Mouse (Mus musculus): ENCODE measurements around the gene Slco3a1. TPM values are rescaled to one million over a fixed set of nuclear protein-coding genes. Genes with fewer than 3 reads are reported as not detected.
A peak's percentile ranks its signal among the peaks of the same experiment; 100 is the strongest.

Gene Slco3a1
- total RNA-seq, 2 experiments from 2014 or later = 57.4 to 63.1 TPM

DNA sequence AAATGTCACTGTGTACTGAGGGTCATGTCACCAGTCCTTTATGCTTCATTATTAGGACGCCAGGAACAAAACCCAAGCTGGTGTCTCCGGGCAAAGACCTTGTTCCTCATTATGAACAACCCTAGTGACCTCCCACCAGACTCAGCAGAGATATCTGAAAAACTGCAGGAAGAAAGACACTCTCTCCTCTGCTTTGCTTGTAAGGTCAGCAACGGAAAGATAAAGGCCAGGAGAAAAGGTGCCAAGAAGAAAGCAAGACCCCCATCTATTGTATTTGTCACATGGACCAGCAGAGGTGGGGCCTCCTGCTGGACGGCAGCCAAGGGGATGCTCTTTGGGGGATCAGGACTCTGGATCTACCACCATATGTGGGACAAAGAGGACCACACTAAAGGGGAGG is 243.0 kb downstream of the Slco3a1 start:
- intact Hi-C loops (cut with DNase I) = no loop called here

DNA sequence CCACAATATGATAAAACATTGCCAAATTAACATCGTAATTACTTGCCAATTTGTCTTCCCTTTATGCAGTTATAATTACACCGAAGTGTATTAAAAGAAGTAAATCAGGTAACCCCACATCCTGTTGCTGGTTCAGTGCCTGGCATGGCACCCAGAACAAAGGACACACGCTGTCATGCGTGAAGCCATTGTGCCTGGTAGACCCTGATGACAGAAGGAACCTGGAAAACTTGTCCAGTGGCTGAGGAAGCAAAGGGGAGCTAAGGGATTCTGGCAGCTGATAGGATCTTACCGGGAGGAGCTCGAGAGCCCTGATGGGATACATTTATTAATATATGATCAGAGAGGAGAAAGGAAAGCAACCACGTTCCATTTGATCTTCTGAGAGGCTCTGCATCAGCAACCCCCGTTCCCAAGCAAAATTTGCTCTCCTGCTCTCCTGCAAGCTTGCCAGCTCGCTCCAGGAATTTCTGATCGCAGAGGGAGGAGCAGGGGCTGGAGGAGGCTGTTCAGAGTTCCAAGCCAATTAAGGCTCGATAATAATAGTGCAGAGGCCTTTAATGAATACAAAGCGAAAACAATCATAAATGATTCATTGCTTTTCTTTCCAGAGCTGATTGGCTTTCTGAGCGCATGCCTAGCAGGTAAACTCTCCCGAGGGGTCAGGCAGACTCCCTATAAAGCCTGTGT is 250.8 kb downstream of the Slco3a1 start:
- intact Hi-C loops (cut with DNase I) = no loop called here
- DNase-seq (ENCODE audit: extremely low spot score in 1 of 2, low spot score in 2 of 2) = peak in 1 of 2 experiments; percentile 8

More for the DNA sequence above, 243.0 kb downstream of the Slco3a1 start:
- no peak for DNase-seq (ENCODE audit: extremely low spot score in 1 of 2, low spot score in 2 of 2)

DNA sequence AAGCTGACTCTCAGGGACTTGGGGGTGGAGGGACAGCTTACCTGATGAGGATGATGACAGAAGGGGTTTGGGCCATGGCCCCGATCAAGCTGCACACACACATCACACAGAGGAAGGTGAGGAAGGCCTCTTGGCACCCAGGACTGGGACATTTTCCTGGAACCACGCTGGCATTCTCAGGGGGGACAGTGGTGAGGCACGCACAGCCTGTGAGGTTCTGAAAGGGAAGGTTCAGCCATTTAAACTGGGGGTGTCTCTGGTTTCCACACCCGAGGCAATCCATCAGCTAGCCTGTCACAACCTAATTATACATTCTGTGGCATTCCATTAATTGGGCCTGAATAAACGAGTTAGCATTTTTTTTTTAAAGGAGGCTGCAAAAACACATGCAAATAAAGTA is 251.5 kb downstream of the Slco3a1 start:
- DNase-seq (ENCODE audit: extremely low spot score in 1 of 2, low spot score in 2 of 2) = no peak
- intact Hi-C loops (cut with DNase I) = no loop called here

DNA sequence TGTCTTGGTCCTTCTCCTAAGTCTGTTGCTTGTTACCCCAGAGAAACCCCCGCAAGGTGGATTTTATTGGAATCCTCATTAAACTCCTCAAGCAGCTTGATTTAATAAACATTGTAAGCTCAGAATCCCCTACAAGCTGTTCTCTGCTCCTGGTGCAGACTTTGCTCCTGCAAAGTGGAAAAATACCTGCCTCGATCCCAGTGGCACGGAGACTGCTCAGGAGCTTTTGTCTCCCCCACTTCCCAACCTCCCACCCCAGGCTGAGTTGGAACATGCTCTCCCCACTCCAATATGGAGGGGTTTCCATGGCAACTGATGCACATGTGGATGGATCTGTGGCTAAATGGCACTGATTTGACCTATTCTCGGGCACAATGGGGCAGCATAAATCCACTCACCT is 268.0 kb downstream of the Slco3a1 start:
- DNase-seq (ENCODE audit: extremely low spot score in 1 of 2, low spot score in 2 of 2) = no peak
- intact Hi-C loops (cut with DNase I) = no loop called here

DNA sequence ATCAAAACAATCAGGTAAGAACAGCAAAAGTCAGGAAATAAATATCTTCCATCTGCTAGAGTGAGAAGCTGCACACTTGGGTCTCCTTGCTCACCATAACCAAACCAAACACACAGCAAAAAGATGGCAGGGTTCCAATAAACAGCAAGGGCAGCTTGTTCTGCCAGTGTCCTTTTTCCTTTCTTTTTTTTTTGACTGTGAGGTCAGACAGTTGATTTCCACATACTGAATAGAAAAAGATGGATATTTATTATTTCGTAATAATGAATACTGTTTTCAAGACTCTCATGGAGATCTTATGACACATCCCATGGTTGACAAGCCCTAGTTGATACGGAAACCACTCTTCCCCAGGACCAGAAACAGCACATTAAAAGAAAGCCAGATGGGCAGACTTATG is 274.2 kb downstream of the Slco3a1 start:
- DNase-seq (ENCODE audit: extremely low spot score in 1 of 2, low spot score in 2 of 2) = no peak
- intact Hi-C loops (cut with DNase I) = no loop called here

DNA sequence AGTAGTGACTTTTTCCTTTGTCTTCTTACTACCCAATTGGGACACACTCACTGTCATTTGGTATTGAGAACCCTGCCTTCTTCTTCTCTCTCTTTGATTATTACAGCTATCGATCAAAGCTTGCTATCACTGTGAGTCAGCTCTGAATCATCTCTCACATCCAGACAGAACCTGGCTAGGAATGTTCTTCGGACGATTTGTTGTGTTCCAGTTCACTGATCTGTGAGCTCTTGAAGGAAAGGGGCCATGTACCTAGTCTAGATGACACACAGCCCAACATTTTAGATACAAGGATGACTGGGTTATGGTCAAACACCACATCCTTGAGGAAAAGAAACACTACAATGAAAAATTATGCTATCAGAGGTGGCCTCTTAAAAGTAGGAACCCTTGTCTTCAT is 275.2 kb downstream of the Slco3a1 start:
- intact Hi-C loops (cut with DNase I) = no loop called here
- no peak for DNase-seq (ENCODE audit: extremely low spot score in 1 of 2, low spot score in 2 of 2)

DNA sequence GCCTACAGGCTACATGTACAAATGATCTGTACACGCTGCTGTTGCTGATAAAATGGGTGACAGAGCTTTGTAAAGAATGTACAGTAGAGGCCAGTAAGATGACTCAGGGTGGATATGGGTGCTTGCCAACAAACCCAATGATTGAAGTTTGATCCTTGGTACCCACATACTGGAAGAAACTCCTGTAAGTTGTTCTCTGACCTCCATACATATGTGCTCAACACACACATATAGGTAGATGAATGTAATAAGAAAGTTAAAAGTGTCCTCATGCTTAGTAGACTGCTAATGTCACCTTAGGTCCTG is 284.5 kb downstream of the Slco3a1 start:
- intact Hi-C loops (cut with DNase I) = no loop called here

DNA sequence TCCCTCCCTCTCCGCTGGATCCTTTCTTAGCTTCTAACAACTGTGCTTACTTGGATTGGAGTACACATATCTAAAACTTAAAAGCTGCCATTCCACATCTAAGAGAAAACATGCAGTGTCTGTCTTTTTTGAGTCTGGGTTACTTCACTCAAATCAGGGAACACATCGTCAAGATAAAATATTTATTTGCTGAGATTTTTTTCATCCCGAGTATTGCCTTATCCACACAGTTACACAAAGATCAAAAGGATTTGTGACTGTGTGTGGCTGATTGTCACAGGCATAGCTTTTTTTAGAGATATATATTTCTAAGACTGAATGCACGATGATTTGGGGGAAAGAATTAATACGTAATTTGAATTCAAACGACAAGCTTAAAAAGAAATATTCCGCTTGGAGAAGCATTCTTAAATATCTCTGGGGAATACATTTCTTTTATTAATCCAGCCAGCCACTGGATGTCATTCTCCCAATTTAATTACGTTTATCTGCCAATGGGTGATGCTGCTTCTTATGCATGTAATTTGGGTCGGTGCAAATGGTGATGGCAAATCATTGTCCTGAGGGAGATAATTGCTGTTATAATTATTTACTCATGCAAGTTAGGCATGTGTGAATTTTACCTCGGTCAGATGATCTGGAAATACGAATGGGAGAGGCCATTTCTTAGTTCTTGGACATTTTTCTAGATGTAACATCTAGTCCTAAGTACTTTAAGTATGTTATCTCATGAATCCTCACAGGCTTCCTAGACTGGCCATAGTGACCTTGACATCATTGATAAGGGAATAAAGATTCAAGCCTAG is 285.1 kb downstream of the Slco3a1 start:
- DNase-seq (ENCODE audit: extremely low spot score in 1 of 2, low spot score in 2 of 2) = no peak
- intact Hi-C loops (cut with DNase I) = no loop called here

More for the DNA sequence above, 284.5 kb downstream of the Slco3a1 start:
- DNase-seq (ENCODE audit: extremely low spot score in 1 of 2, low spot score in 2 of 2) = no peak

- intact Hi-C loops (cut with DNase I) = no loop called here
- no peak for DNase-seq (ENCODE audit: extremely low spot score in 1 of 2, low spot score in 2 of 2)
Observed at GRCm38 (mm10) chr7:74266511-74267168, 287.9 kb downstream of the Slco3a1 start.

GRCm38 (mm10) chr7:74256291-74256690 is 298.3 kb downstream of the Slco3a1 start:
- intact Hi-C loops (cut with DNase I) = no loop called here

DNA sequence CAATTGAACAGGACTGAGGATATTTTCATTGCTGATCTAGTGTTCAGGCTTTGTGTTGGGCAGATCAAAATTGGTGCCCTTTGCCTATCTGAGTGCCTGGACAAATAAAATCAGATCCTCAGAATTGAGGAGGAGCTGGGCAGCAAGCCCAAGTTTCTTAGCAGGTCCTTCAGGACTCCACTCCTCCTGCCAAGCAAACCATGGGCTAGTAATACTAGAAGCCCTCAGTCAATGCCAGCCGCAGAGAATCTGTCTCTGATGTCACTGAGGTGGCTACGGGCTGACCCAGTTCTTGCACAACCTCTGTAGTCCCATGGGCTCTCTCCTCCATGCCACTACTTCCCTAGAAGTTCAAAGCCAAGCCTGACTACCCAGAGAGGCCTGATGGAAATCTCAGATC is 302.5 kb downstream of the Slco3a1 start:
- intact Hi-C loops (cut with DNase I) = no loop called here
- no peak for DNase-seq (ENCODE audit: extremely low spot score in 1 of 2, low spot score in 2 of 2)

More at GRCm38 (mm10) chr7:74256291-74256690, 298.3 kb downstream of the Slco3a1 start:
- DNase-seq (ENCODE audit: extremely low spot score in 1 of 2, low spot score in 2 of 2) = no peak

GRCm38 (mm10) chr7:74241236-74241635 is 313.3 kb downstream of the Slco3a1 start:
- intact Hi-C loops (cut with DNase I) = no loop called here
- no peak for DNase-seq (ENCODE audit: extremely low spot score in 1 of 2, low spot score in 2 of 2)

DNA sequence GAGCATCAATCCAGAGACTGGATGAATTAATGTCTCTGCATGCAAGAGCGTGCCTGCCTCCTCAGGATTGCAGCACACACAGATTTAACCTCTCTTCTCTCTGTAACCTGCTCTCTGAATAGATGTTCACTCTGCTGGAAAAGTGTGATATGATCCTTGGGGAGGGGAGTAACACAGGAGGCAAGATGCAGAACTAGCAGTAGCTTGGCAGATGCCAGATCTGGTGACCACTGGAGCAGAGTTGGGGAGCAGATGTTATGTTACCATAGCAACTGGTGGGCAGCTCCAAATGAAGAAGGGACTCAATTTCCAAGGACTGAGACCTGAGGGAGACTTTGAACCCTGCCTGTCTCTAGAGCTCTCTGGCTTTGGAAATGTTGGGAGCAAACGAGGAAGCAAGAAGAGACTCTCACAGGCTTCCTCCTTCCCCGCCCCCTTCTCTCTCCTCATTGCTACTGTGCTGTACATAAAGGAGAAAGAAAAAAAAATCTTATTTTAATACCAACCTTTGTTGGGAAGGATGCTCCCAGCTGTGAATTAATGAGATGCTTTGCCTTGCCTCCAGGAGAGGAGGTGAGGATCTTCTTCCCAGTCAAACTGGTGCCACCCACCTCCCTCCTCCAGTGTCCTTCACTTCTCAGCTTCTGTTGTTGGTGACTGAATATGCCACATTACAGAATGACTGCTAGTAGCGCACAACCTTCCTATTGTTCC is 314.0 kb downstream of the Slco3a1 start:
- no peak for DNase-seq (ENCODE audit: extremely low spot score in 1 of 2, low spot score in 2 of 2)
- intact Hi-C loops (cut with DNase I) = no loop called here

Small RNA genes lying within 50 kb of the gene (microRNA-seq; reads per million reads assigned to microRNA genes)
- not detected for gene Gm27459
